Mouse (Mus musculus): ENCODE data around the gene Dnajc17.

The Dnajc17 gene

GRCm38 (mm10) chr2:119198049-119198448, 10.5 kb downstream of the Dnajc17 start:
- CTCF ChIA-PET, result no interaction called here

DNA sequence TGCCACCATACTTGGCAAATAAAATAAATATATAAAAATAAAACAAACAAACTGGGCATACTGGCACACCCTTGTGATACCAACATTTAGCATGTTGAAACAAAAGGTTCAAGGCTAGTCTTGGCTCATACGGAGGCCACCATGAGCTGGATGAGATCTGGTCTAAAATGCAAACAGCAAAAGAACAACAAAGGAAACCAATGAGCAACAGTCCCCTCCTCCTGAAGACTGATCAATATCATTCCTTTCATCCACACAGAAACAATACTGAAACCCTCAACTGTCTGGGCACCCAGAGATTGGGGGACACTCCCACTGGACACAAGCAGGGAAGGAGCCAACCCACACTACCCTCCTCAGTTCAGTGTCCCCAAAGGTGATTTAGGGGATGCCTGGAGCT, 11.1 kb downstream of the Dnajc17 start:
- CTCF ChIA-PET, result interaction anchor here (0.6 kb wide), 1 partner anchor 9 kb away, joined by 3 read pairs; no protein-coding TSS in a partner anchor

- CTCF ChIA-PET, result no interaction called here
Observed at GRCm38 (mm10) chr2:119196316-119197108, 12.1 kb downstream of the Dnajc17 start.

DNA sequence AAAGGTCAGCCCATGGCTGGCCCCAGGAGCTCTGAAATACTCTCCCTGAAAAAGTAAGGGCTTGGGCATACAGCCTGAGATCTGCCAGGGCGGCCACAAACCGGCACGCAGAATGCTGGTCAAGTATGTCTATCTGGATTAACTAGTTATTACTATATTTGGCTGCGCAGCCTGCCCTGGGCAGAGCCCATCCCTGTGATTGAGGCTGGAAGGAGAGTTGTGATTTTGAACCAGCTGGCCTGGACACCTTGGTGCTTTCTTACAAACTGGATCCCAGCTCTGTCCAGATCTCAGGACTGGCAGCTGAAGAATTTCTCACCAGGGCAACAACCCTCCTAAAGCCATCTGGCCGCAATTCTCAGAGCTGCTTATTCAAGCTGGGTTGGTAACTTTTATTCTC, 14.5 kb downstream of the Dnajc17 start:
- CTCF ChIA-PET, result no interaction called here

GRCm38 (mm10) chr2:119190969-119191368, 17.6 kb downstream of the Dnajc17 start:
- CTCF ChIA-PET, result interaction anchor here (1.1 kb wide), 1 partner anchor 427 kb away, joined by 4 read pairs; no protein-coding TSS in a partner anchor

GRCm38 (mm10) chr2:119189029-119189710, 19.4 kb downstream of the Dnajc17 start:
- CTCF ChIA-PET, result interaction anchor here (0.8 to 1.1 kb wide), 3 partner anchors 23 to 48 kb away, joined by 3 to 13 read pairs (median 3); partner anchors contain the start of gene Rmdn3

GRCm38 (mm10) chr2:119182914-119183313, 25.7 kb downstream of the Dnajc17 start:
- CTCF ChIA-PET, result no interaction called here

- CTCF ChIA-PET, result interaction anchor here (0.6 kb wide), 1 partner anchor 58 kb away, joined by 4 read pairs; no protein-coding TSS in a partner anchor
Observed at GRCm38 (mm10) chr2:119177384-119177939, 31.1 kb downstream of the Dnajc17 start.

DNA sequence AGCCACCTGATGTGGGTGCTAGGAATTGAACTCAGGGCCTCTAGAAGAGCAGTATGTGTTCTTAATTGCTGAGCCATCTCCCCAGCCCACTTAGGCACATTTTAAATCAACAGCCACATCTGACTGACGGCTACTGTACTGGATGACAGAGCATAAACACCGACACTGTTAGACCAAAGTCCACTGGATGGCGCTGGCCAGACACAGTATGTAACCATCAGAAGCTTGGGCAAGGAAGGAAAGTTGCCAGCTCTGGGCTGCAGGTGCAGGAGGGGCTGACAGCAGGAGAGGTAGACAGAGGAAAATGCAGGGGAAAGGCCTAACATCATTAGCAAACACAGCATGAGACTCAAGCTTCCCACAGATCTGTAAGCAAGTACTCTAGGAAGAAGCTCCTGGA, 31.8 kb downstream of the Dnajc17 start:
- CTCF ChIA-PET, result interaction anchor here (0.6 kb wide), 1 partner anchor 57 kb away, joined by 4 read pairs; no protein-coding TSS in a partner anchor

GRCm38 (mm10) chr2:119175614-119176013, 33.0 kb downstream of the Dnajc17 start:
- CTCF ChIA-PET, result no interaction called here

- CTCF ChIA-PET, result no interaction called here
Observed at GRCm38 (mm10) chr2:119174866-119175265, 33.7 kb downstream of the Dnajc17 start.

- CTCF ChIA-PET, result no interaction called here
Observed at GRCm38 (mm10) chr2:119173991-119174651, 34.5 kb downstream of the Dnajc17 start, which contains the start of gene Gm14137. Gene Gm14137 (plus strand): TSS chr2:119174509.

- CTCF ChIA-PET, result interaction anchor here (0.6 kb wide), 1 partner anchor 346 kb away, joined by 3 read pairs; no protein-coding TSS in a partner anchor
Observed at GRCm38 (mm10) chr2:119172862-119173576, 35.6 kb downstream of the Dnajc17 start.

GRCm38 (mm10) chr2:119172446-119172845, 36.1 kb downstream of the Dnajc17 start:
- CTCF ChIA-PET, result no interaction called here

- CTCF ChIA-PET, result no interaction called here
Observed at GRCm38 (mm10) chr2:119171574-119171973, 37.0 kb downstream of the Dnajc17 start.

- CTCF ChIA-PET, result no interaction called here
Observed at GRCm38 (mm10) chr2:119170282-119170681, 38.3 kb downstream of the Dnajc17 start.

DNA sequence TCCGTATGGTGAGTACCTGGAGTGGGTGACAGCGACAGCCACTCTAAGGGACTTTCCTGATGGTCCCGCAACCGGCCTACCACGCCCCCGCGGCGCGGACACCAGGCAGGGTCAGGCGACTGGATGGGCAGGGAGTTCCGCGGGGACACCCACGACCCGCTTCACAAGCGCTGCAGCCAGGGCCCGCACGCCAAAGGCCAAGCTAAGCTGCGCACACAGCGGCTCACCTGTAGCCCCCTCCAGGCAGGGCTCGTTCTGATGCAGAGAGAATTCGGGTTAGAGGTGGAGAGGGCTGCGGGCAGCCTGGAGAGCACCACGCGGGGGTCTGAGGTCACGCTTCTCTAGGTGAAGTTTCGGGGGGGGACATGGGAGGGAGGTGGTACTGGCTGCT, 40.7 kb downstream of the Dnajc17 start:
- CTCF ChIA-PET, result no interaction called here

DNA sequence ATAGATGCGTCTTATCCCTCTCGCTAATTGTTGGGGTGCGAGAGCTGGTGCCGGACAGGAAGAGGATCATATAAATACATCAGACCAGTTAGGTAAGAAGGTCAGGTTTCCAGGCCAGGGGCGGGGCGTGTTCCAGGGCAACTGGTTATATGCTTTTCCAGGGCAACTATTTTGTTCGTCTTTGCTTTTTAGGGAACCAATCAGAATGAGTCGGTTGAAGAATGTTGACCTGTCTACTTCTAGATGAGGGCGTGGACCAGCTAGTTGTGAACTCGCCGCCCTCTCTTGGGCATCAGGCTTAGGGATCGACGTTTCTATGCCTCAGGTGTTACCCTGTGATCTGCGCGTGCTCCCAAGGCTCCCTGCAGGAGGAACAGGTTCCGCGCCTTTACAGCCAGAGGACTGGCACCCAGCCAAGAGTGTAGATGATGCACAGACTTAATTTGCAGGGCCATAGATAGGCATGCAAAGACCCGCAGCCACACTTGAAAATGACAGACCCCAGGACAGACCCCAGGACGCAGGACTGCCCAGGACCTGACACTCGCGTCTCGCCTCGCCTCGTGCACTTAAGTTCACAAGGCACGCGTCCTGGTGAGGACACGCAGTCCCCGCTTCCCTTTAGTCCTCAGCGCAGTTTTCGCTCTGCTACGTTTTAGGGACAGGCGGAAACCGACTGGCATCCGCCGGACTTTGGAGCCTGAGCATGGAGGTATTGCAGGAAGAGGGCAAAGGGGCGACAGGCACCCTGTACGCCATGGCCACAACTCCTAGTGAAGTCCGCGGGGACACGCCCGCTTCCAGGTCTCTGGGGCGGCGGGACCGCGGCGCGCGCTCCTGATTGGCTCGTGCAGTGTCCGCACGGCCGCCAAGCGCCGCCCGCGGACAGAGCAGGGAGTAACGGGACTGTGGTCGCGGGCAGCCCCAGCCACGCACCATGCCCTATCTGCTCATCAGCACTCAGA, 41.4 kb downstream of the Dnajc17 start, which contains the start of gene Gchfr:
TSS of gene Gchfr (plus strand) at position 873 of the 965 bp plus-strand sequence.
- CTCF ChIA-PET, result interaction anchor here (0.7 to 1.2 kb wide), 3 partner anchors 14 to 128 kb away, joined by 4 to 13 read pairs (median 8); no protein-coding TSS in a partner anchor

DNA sequence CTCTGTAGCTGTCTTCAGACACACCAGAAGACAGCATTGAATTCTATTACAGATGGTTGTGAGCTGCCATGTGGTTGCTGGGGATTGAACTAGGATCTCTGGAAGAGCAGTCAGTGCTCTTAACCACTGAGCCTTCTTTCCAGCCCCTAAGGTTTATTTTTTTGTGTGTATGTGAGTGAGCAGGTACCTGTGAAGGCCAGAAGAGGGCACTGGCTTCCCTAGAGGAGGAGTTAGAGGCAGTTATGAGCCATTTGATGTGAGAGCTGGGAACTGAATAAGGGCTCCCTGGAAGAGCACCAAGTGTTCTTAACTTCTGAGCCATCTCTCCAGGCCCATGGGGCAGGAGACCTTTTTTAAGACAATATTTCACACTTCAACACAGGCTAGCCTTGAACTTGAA, 43.2 kb downstream of the Dnajc17 start:
- CTCF ChIA-PET, result no interaction called here

DNA sequence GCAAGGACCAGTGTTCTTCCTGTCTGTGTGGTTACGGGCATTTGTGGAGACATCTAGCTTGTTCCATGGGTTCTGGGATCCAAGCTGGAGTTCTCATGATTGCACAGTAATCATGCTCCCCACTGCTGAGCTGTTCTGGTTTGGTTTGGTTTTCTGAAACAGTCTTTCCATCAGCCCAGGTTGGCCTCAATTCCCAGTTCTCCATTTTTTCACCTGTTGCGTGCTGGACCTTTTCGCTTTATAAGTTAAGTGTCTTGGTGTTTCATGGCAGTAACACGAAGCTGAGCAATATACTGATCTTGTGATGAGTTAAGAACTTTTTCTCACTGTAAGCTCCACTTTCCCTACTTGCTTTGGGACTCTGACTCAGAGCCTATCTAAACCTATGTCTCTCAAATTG, 44.6 kb downstream of the Dnajc17 start:
- CTCF ChIA-PET, result no interaction called here
